Mouse (Mus musculus): Measurements from ENCODE around the gene Sept4. TPM values are rescaled to one million over a fixed set of nuclear protein-coding genes. Genes with fewer than 3 reads are reported as not detected.

Gene Sept4
- polyA plus RNA-seq, 1 experiment from 2014 or later: 15.3 TPM

GRCm38 (mm10) chr11:87603571-87603970, 34.9 kb downstream of the Sept4 start:
- no peak overlapping the region for H3K27ac ChIP-seq (replicated peaks)
- no peaks in the 10 kb centered on the region for H3K27me3 ChIP-seq (replicated peaks)
- 98% methylated on average over 2 of the region's 2 CpGs for WGBS
- H3K4me3 ChIP-seq: no peak overlapping the region
- H3K9ac ChIP-seq: no peak overlapping the region
- H3K4me1 ChIP-seq: no peaks in the 10 kb centered on the region
- peaks cover 100% of the 10 kb centered on the region for H3K36me3 ChIP-seq
- ATAC-seq (ENCODE audit: extremely low read depth, insufficient number of reproducible peaks, low FRiP score, low TSS enrichment): no peak
- H3K9me3 ChIP-seq: no peaks in the 10 kb centered on the region
- no peak overlapping the region for H3K4me2 ChIP-seq

GRCm38 (mm10) chr11:87609264-87609663, 40.6 kb downstream of the Sept4 start:
- H3K4me3 ChIP-seq: no peak overlapping the region
- no peak overlapping the region for H3K27ac ChIP-seq (replicated peaks)
- H3K4me2 ChIP-seq: no peak overlapping the region
- ATAC-seq (ENCODE audit: extremely low read depth, insufficient number of reproducible peaks, low FRiP score, low TSS enrichment): no peak
- no peaks in the 10 kb centered on the region for H3K27me3 ChIP-seq (replicated peaks)
- no peaks in the 10 kb centered on the region for H3K4me1 ChIP-seq
- H3K36me3 ChIP-seq: peaks cover 100% of the 10 kb centered on the region
- 84% methylated on average over 7 of the region's 7 CpGs for WGBS
- no peaks in the 10 kb centered on the region for H3K9me3 ChIP-seq
- H3K9ac ChIP-seq: no peak overlapping the region

- Histone ChIP-seq H3K4me1 (no peaks in the 10 kb centered on the region), H3K27me3 (replicated peaks) (no peaks in the 10 kb centered on the region), H3K9me3 (no peaks in the 10 kb centered on the region), H3K36me3 (peaks cover 100% of the 10 kb centered on the region), H3K4me2 (no peak overlapping the region), H3K27ac (replicated peaks) (no peak overlapping the region), H3K9ac (no peak overlapping the region; the same call in 1 of the 2 replicates), H3K4me3 (no peak overlapping the region)
- no peak for ATAC-seq (ENCODE audit: extremely low read depth, insufficient number of reproducible peaks, low FRiP score, low TSS enrichment)
- WGBS: 82% methylated on average over 9 of the region's 9 CpGs
These were observed 42.8 kb downstream of the Sept4 start for GRCm38 (mm10) chr11:87611547-87611946.

- Histone ChIP-seq H3K9me3 (0 out of 2 replicates have a peak, but pooled peaks cover 5% of the 10 kb centered on the region), H3K4me3 (no peak overlapping the region), H3K27ac (replicated peaks) (no peak overlapping the region), H3K27me3 (replicated peaks) (no peaks in the 10 kb centered on the region), H3K9ac (no peak overlapping the region), H3K36me3 (peaks cover 100% of the 10 kb centered on the region), H3K4me1 (0 out of 2 replicates have a peak, but pooled peaks cover 3% of the 10 kb centered on the region), H3K4me2 (no peak overlapping the region)
- ATAC-seq (ENCODE audit: extremely low read depth, insufficient number of reproducible peaks, low FRiP score, low TSS enrichment): no peak
- WGBS: 82% methylated on average over 7 of the region's 7 CpGs
These were observed 45.3 kb downstream of the Sept4 start for GRCm38 (mm10) chr11:87613972-87614371.

- Histone ChIP-seq H3K27ac (replicated peaks) (no peak overlapping the region), H3K9me3 (0 out of 2 replicates have a peak, but pooled peaks cover 5% of the 10 kb centered on the region), H3K27me3 (replicated peaks) (no peaks in the 10 kb centered on the region), H3K36me3 (peaks cover 93% of the 10 kb centered on the region), H3K4me1 (0 out of 2 replicates have a peak, but pooled peaks cover 3% of the 10 kb centered on the region), H3K4me2 (no peak overlapping the region), H3K9ac (no peak overlapping the region), H3K4me3 (no peak overlapping the region)
- 90% methylated on average over 5 of the region's 5 CpGs for WGBS
- ATAC-seq (ENCODE audit: extremely low read depth, insufficient number of reproducible peaks, low FRiP score, low TSS enrichment): no peak
These were observed 46.8 kb downstream of the Sept4 start for GRCm38 (mm10) chr11:87615551-87615950.

GRCm38 (mm10) chr11:87615952-87616351, 47.2 kb downstream of the Sept4 start:
- 0 out of 2 replicates have a peak, but pooled peaks cover 5% of the 10 kb centered on the region for H3K9me3 ChIP-seq
- H3K4me1 ChIP-seq: 0 out of 2 replicates have a peak, but pooled peaks cover 3% of the 10 kb centered on the region
- no peak overlapping the region for H3K4me2 ChIP-seq
- H3K27me3 ChIP-seq (replicated peaks): no peaks in the 10 kb centered on the region
- H3K36me3 ChIP-seq: peaks cover 90% of the 10 kb centered on the region
- no peak overlapping the region for H3K9ac ChIP-seq
- 93% methylated on average over 2 of the region's 2 CpGs for WGBS
- H3K4me3 ChIP-seq: no peak overlapping the region
- no peak for ATAC-seq (ENCODE audit: extremely low read depth, insufficient number of reproducible peaks, low FRiP score, low TSS enrichment)
- H3K27ac ChIP-seq (replicated peaks): no peak overlapping the region

GRCm38 (mm10) chr11:87616790-87617474, 48.2 kb downstream of the Sept4 start, which contains the start of gene Hsf5:
Gene Hsf5 (plus strand): TSS chr11:87617164.
- Histone ChIP-seq H3K27ac (replicated peaks) (no peak within 1 kb of the TSS), H3K9me3 (0 out of 2 replicates have a peak, but pooled peaks cover 5% of the 10 kb centered on the region), H3K4me2 (no peak within 1 kb of the TSS), H3K9ac (no peak within 1 kb of the TSS), H3K36me3 (peaks cover 80% of the 10 kb centered on the region), H3K27me3 (replicated peaks) (no peaks in the 10 kb centered on the region), H3K4me1 (0 out of 2 replicates have a peak, but pooled peaks cover 3% of the 10 kb centered on the region), H3K4me3 (no peak within 1 kb of the TSS)
- 80% methylated on average over 57 of the region's 69 CpGs for whole genome bisulfite sequencing
- ATAC-seq (ENCODE audit: extremely low read depth, insufficient number of reproducible peaks, low FRiP score, low TSS enrichment): no peak

- Histone ChIP-seq H3K4me2 (no peak overlapping the region), H3K9ac (no peak overlapping the region), H3K27me3 (replicated peaks) (no peaks in the 10 kb centered on the region), H3K4me3 (no peak overlapping the region), H3K36me3 (peaks cover 76% of the 10 kb centered on the region), H3K9me3 (0 out of 2 replicates have a peak, but pooled peaks cover 5% of the 10 kb centered on the region), H3K4me1 (0 out of 2 replicates have a peak, but pooled peaks cover 3% of the 10 kb centered on the region), H3K27ac (replicated peaks) (no peak overlapping the region)
- WGBS: 93% methylated on average over 32 of the region's 32 CpGs
- ATAC-seq (ENCODE audit: extremely low read depth, insufficient number of reproducible peaks, low FRiP score, low TSS enrichment): no peak
These were observed 48.9 kb downstream of the Sept4 start for GRCm38 (mm10) chr11:87617606-87618005.

- peaks cover 51% of the 10 kb centered on the region for H3K36me3 ChIP-seq
- no peak overlapping the region for H3K9ac ChIP-seq
- ATAC-seq (ENCODE audit: extremely low read depth, insufficient number of reproducible peaks, low FRiP score, low TSS enrichment): no peak
- H3K27ac ChIP-seq (replicated peaks): no peak overlapping the region
- 0 out of 2 replicates have a peak, but pooled peaks cover 3% of the 10 kb centered on the region for H3K4me1 ChIP-seq
- H3K4me2 ChIP-seq: no peak overlapping the region
- H3K27me3 ChIP-seq (replicated peaks): no peaks in the 10 kb centered on the region
- 69% methylated on average over 4 of the region's 4 CpGs for WGBS
- no peak overlapping the region for H3K4me3 ChIP-seq
- no peaks in the 10 kb centered on the region for H3K9me3 ChIP-seq
These were observed 54.5 kb downstream of the Sept4 start for GRCm38 (mm10) chr11:87623160-87623559.

GRCm38 (mm10) chr11:87629859-87630258, 61.2 kb downstream of the Sept4 start:
- H3K4me2 ChIP-seq: 0 out of 2 replicates have a peak overlapping the region, but pooled peaks have one; percentile 14
- no peak overlapping the region for H3K9ac ChIP-seq
- peaks cover 9% of the 10 kb centered on the region for H3K36me3 ChIP-seq
- ATAC-seq (ENCODE audit: extremely low read depth, insufficient number of reproducible peaks, low FRiP score, low TSS enrichment): no peak
- H3K9me3 ChIP-seq: no peaks in the 10 kb centered on the region
- no peaks in the 10 kb centered on the region for H3K4me1 ChIP-seq
- 19% methylated on average over 10 of the region's 10 CpGs for WGBS
- H3K27ac ChIP-seq (replicated peaks): no peak overlapping the region
- H3K27me3 ChIP-seq (replicated peaks): no peaks in the 10 kb centered on the region
- H3K4me3 ChIP-seq: no peak overlapping the region

- peak overlapping the region; percentile 56 for H3K27ac ChIP-seq (replicated peaks)
- 15% methylated on average over 2 of the region's 2 CpGs for WGBS
- H3K4me1 ChIP-seq: peaks cover 11% of the 10 kb centered on the region
- H3K9me3 ChIP-seq: no peaks in the 10 kb centered on the region
- H3K4me3 ChIP-seq: peak overlapping the region; percentile 59
- no peaks in the 10 kb centered on the region for H3K36me3 ChIP-seq
- no peak for ATAC-seq (ENCODE audit: extremely low read depth, insufficient number of reproducible peaks, low FRiP score, low TSS enrichment)
- peak overlapping the region; percentile 83 for H3K4me2 ChIP-seq
- peak overlapping the region; percentile 90 for H3K9ac ChIP-seq
- no peaks in the 10 kb centered on the region for H3K27me3 ChIP-seq (replicated peaks)
These were observed 70.1 kb downstream of the Sept4 start for GRCm38 (mm10) chr11:87638793-87639192.

Measured in heart, embryonic 13.5 days (tissue).